Mouse (Mus musculus) neutrophil, adult 59 days (primary cell): Measurements from ENCODE around the gene Srprb. TPM values are rescaled to one million over a fixed set of nuclear protein-coding genes. Genes with fewer than 3 reads are reported as not detected.

ENCODE experiments used
- total RNA-seq, 2 experiments: library from RNA; stranded (reverse); gene quantifications; 1 replicate in 1 of 2; 2 replicates in 1 of 2; pipeline ENCODE4 v1.2.4; 2023

Srprb gene
- 1 to 10 TPM; 8.5 to 9.3 TPM for total RNA-seq

DNA sequence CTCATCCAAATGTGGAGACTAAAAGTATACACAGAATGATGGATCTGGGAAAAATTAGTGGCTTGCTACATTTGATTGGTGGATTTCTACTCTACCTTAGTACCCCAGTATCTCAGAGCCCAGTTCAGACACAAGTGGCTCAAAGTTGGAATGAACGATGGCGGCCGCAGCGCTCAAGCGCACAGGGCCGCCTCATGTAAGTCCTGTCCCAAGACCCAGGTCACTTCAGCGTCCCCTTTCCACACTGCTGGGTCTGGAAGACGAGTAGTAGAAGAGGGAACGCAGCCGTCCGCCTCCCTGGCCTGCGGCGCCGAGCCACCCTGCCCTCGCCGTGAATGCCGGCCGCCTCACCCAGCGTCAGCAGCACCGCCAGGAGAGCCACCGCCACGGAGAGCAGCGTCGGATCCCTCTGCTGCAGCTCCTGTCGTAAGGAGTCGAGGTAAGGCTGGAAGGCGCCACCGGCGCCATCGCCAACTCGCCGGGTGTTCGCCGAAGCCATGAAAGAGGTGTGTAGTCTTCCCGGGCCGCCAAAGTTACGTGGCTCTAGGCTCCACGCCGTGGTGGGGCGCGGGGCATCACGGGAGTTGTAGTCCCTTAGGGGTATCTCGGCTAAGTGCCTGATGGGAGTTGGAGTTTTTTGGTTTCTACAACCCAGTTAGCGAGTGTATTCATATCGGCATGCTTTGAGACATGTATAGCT lies at the start of gene Srprb:
Gene Srprb (minus strand): TSS at position 577 of the 700 bp plus-strand sequence.

DNA sequence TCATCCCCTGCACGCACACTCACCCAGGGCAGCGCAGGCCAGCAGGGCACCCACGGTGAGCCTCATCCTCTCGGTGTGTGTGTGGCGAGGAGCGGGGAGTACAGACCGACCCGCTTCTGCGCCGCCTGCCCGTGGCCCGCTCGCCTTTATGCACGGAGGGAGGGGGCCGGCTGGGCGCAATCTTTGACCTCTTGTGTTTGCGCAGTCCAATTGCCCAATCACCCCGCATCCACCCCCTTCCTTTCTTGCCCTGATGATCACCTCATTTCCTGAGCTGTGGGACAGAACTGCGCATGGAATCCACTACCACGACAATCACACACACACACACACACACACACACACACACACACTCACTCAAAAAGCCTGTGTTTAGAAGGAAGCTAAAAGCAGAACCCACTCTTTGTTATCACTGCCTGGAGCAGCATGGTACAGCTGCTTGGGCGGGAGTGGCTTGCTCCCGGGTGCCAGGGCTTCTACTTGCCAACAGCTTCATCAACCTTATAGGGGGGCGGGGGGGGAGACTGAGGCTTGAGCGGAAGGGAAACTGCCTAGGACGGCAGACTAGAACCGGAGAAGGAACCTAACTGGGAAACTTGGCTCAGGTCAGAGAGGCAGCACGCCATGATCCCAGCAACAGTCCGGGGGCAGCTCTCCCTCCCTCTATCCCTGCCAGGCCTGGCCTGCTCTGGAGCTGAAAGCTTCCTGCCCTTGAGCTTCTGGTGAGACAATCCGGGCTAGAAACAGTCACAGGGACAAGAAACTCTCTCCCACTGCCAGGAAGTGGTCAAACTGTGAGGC lies 28.4 kb upstream of the Srprb start, which contains the start of the genes Gm20425 and Trf:
Gene Gm20425 (minus strand): TSS at position 157 of the 801 bp plus-strand sequence.
Gene Trf (minus strand): TSS at position 294 of the 801 bp plus-strand sequence.

Other genes starting within 250 kb of the Srprb start
- gene Slco2a1, start 213.4 kb downstream of the Srprb start, total RNA-seq: under 1 TPM; 0.04 to 0.07 TPM
- gene Rab6b, start 90.3 kb downstream of the Srprb start, total RNA-seq: under 1 TPM; 0.07 to 0.22 TPM
- gene Gm20425, start 28.2 kb upstream of the Srprb start, total RNA-seq: 1 to 10 TPM; 1.2 to 1.3 TPM
- gene Trf, start 28.3 kb upstream of the Srprb start, total RNA-seq: 100 to 1,000 TPM in 1 of 2 experiments, 10 to 100 TPM in 1; 80.1 to 102 TPM
- gene 1300017J02Rik, start 102.9 kb upstream of the Srprb start, total RNA-seq: 1 to 10 TPM in 1 of 2 experiments, under 1 TPM in 1; 0.60 to 2.4 TPM
- 10 to 100 TPM; 66.1 to 77.3 TPM for gene Topbp1, start 103.1 kb upstream of the Srprb start, total RNA-seq
- gene Cdv3, start 163.7 kb upstream of the Srprb start, total RNA-seq: 10 to 100 TPM; 75.7 to 83.0 TPM